Mouse (Mus musculus) embryonic facial prominence, embryonic 14.5 days (tissue): ENCODE measurements around the gene Pqlc2. TPM values are rescaled to one million over a fixed set of nuclear protein-coding genes. Genes with fewer than 3 reads are reported as not detected.

ENCODE experiments used
- ATAC-seq: fragments of 200-750 bp; cut with Nextera tagmentation; 2 replicates; pipeline ENCODE4 v1.8.0; 2017; ENCODE audit warnings: low read depth, moderate number of reproducible peaks, moderate TSS enrichment
- DNase-seq: peaks from one replicate; pipeline ENCODE4 v3.0.0-alpha.2; 2015; ENCODE audit warnings: low spot score
- H3K27ac ChIP-seq: fragments of 300-500 bp; sonication (generic); replicated peaks from 2 replicates; pipeline ENCODE4 v1.5.1; 2014; ENCODE audit warnings: low read depth, mild to moderate bottlenecking, low read length, moderate library complexity
- H3K27me3 ChIP-seq: fragments of 300-500 bp; sonication (generic); replicated peaks from 2 replicates; pipeline ENCODE4 v1.6.1; 2014; ENCODE audit warnings: low read length; ENCODE audit not compliant: control insufficient read depth, insufficient read depth
- H3K36me3 ChIP-seq: fragments of 300-500 bp; sonication (generic); 2 replicates; pipeline ENCODE4 v1.6.1; 2014; ENCODE audit warnings: low read length, mixed read lengths; ENCODE audit not compliant: control insufficient read depth, insufficient read depth
- H3K4me1 ChIP-seq: fragments of 300-500 bp; sonication (generic); 2 replicates; pipeline ENCODE4 v1.6.1; 2014; ENCODE audit warnings: antibody characterized with exemption, low read length; ENCODE audit not compliant: control insufficient read depth, insufficient read depth
- H3K4me2 ChIP-seq: fragments of 300-500 bp; sonication (generic); 2 replicates; pipeline ENCODE4 v1.6.1; 2014; ENCODE audit warnings: low read depth, mild to moderate bottlenecking, low read length, moderate library complexity, mixed read lengths
- H3K4me3 ChIP-seq: fragments of 300-500 bp; sonication (generic); 2 replicates; pipeline ENCODE4 v1.5.1; 2014; ENCODE audit warnings: low read depth, mild to moderate bottlenecking, low read length
- H3K9ac ChIP-seq: fragments of 300-500 bp; sonication (generic); 2 replicates; pipeline ENCODE4 v1.6.1; 2014; ENCODE audit warnings: low read depth, mild to moderate bottlenecking, low read length, moderate library complexity, mixed read lengths
- H3K9me3 ChIP-seq: fragments of 300-500 bp; sonication (generic); 2 replicates; pipeline ENCODE4 v1.6.1; 2016; ENCODE audit warnings: low read length; ENCODE audit not compliant: control insufficient read depth
- WGBS: fragments of 180-500 bp; shearing (Covaris S2); extraction: QIAGEN DNeasy Blood & Tissue Kit; methylation state at CpG from one replicate; pipeline ENCODE4 v1.1.7; 2014; 5-methylcytosine and 5-hydroxymethylcytosine counted together
- polyA plus RNA-seq: library from polyadenylated mRNA; unstranded; fragments of >200 nt; fragmentation: Nextera tagmentation; extraction: Ambion mirVana; gene quantifications from 2 replicates; pipeline ENCODE4 v1.2.1, GENCODE M21; 2014

Gene Pqlc2
- polyA plus RNA-seq, 1 experiment from 2014 or later: 10.9 TPM

DNA sequence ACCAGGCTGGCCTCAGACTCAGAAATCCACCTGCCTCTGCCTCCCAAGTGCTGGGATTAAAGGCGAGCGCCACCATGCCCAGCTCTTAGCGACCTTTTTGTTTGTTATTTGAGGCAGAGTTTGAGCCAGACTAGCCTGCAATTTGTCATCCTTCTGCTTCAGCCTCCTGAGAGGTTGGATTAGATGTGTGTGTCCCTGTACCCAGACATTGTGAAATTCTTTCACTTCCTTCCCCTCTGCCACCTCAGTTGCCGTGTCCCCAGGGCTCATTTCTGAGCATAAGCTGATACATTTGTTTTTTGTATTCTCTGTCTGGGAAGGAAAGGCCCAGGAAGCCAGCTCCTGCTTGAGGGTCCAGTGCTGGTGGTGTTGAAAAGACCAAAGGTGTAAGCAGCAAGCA is 30.3 kb upstream of the Pqlc2 start:
- H3K9me3 ChIP-seq: no peaks in the 10 kb centered on the region
- H3K4me2 ChIP-seq: no peak overlapping the region
- no peak overlapping the region for H3K9ac ChIP-seq
- no peaks in the 10 kb centered on the region for H3K4me1 ChIP-seq
- ATAC-seq (no peak), DNase-seq (no peak)
- 0 out of 2 replicates have a peak, but pooled peaks cover 7% of the 10 kb centered on the region for H3K27me3 ChIP-seq
- 78% methylated on average over 4 of the region's 4 CpGs for WGBS
- no peak overlapping the region for H3K4me3 ChIP-seq
- peaks cover 7% of the 10 kb centered on the region; the same call in 1 of the 2 replicates for H3K36me3 ChIP-seq
- H3K27ac ChIP-seq: no peak overlapping the region

DNA sequence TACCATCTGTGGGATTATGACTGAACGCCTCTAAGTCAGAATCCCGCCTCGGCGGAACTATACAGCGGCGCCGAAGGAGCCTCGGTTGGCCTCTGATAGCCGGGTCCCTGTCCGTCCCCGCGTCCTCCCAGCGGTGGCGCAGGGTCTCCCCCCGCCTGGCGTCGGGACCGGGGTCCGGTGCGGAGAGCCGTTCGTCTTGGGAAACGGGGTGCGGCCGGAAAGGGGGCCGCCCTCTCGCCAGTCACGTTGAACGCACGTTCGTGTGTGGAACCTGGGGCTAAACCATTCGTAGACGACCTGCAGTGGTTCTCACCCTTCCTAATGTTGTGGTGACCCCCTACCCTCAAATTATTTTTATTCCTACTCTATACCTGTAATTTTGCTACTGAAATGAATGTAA is 27.6 kb upstream of the Pqlc2 start:
- Histone ChIP-seq H3K27me3 (0 out of 2 replicates have a peak, but pooled peaks cover 7% of the 10 kb centered on the region), H3K9me3 (no peaks in the 10 kb centered on the region), H3K9ac (no peak overlapping the region), H3K36me3 (no peaks in the 10 kb centered on the region), H3K4me2 (no peak overlapping the region), H3K27ac (no peak overlapping the region), H3K4me1 (no peaks in the 10 kb centered on the region), H3K4me3 (no peak overlapping the region)
- ATAC-seq: no peak
- DNase-seq: no peak
- WGBS: 52% methylated on average over 33 of the region's 33 CpGs

DNA sequence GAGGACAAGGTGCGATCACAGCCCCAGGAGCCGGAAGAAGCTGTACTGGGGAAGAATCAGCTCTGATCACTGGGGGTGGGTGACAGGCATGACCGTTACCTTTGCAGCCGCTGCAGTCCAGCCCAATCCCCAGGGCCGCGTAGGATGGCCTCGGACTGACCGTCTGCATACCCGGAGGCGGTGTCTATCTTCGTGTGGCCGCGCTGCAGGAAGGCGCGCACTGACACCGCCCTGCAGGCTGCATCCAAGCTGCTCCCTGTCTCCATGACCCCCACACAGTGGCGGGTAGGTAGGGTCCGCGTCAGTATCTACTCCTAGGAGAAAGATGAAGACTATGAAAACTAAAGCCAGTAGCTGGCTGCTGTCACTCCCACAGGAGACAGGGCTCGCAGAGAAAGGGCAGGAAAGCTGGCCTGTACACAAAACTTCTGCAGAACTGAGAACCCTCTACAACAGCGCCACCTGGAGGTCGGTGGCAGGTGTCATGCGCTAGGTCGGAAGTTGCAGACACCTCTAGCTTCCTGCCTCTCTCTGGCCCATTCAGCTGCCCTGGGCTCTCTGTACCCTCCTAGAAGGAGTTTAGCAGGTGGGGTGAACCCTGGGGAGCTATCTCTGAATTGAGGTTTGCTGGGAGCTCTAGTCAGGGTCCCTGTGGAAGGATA is 26.4 kb upstream of the Pqlc2 start:
- no peaks in the 10 kb centered on the region for H3K9me3 ChIP-seq
- peak overlapping the region; percentile 49 for H3K4me2 ChIP-seq
- ATAC-seq: 0 out of 2 replicates have a peak, but pooled peaks have one; percentile 47
- WGBS: 27% methylated on average over 23 of the region's 24 CpGs
- 0 out of 2 replicates have a peak, but pooled peaks cover 7% of the 10 kb centered on the region for H3K27me3 ChIP-seq
- 0 out of 2 replicates have a peak overlapping the region, but pooled peaks have one; percentile 37 for H3K9ac ChIP-seq
- peak; percentile 77 for DNase-seq
- no peaks in the 10 kb centered on the region for H3K36me3 ChIP-seq
- H3K4me1 ChIP-seq: no peaks in the 10 kb centered on the region
- no peak overlapping the region for H3K27ac ChIP-seq
- H3K4me3 ChIP-seq: peak overlapping the region; percentile 18

DNA sequence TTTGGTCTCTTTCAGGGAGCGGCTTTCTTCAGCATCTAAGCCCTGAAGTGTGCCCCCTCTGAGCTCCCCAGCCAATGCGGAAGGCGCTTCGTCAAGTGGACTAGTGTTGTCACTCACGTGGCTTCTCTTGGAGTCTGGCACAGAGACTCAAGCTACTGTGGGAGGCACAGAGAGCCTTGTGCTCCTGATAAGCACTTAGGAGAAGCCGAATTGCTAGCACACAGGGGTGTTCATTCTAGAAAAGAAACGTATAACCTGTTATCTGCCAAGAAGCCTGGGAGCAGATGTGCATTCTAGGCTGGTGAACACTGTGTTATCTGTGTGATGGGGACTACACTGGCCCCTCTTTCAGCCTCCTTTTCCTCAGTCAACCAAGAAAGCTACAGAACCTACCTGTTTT is 25.0 kb upstream of the Pqlc2 start:
- no peaks in the 10 kb centered on the region for H3K36me3 ChIP-seq
- H3K9ac ChIP-seq: no peak overlapping the region
- 67% methylated on average over 7 of the region's 7 CpGs for WGBS
- H3K27me3 ChIP-seq: 0 out of 2 replicates have a peak, but pooled peaks cover 7% of the 10 kb centered on the region
- ATAC-seq: no peak
- DNase-seq: no peak
- no peaks in the 10 kb centered on the region for H3K9me3 ChIP-seq
- no peak overlapping the region for H3K27ac ChIP-seq
- no peak overlapping the region for H3K4me2 ChIP-seq
- H3K4me1 ChIP-seq: no peaks in the 10 kb centered on the region
- no peak overlapping the region for H3K4me3 ChIP-seq

DNA sequence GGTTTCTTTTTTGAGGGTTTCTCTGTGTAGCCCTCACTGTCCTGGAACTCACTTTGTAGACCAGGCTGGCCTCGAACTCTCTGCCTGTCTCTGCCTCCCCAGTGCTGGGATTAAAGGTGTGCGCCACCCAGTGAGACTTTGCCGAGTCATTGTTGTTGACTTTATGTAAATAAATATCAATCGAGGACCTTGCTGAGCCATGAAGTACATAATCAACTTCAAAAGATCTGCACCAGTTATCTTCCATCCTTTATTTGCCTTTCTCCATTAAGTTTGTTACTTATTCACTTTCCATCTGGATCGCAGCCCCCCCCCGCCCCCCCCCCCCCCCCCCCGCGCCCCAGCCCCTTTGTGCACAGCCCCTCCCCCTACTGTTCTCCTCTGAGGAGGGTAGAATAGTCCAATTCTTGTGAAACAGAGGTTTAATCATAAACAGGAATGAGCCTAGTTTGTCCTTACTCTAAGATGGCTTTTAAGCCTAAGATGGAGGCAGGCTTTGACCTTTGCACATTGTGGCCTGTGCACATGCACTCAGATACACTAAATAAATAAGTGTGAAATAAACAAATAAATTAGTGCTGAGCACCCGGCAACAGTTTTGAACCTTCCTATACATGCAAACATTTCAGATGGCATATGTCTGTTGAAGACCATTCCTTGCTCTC is 24.3 kb upstream of the Pqlc2 start:
- WGBS: 71% methylated on average over 6 of the region's 9 CpGs
- H3K9ac ChIP-seq: no peak overlapping the region
- H3K4me2 ChIP-seq: no peak overlapping the region
- 0 out of 2 replicates have a peak, but pooled peaks cover 7% of the 10 kb centered on the region for H3K27me3 ChIP-seq
- no peak overlapping the region for H3K27ac ChIP-seq
- no peaks in the 10 kb centered on the region for H3K9me3 ChIP-seq
- no peaks in the 10 kb centered on the region for H3K4me1 ChIP-seq
- H3K4me3 ChIP-seq: no peak overlapping the region
- ATAC-seq: no peak
- DNase-seq: no peak
- no peaks in the 10 kb centered on the region for H3K36me3 ChIP-seq

DNA sequence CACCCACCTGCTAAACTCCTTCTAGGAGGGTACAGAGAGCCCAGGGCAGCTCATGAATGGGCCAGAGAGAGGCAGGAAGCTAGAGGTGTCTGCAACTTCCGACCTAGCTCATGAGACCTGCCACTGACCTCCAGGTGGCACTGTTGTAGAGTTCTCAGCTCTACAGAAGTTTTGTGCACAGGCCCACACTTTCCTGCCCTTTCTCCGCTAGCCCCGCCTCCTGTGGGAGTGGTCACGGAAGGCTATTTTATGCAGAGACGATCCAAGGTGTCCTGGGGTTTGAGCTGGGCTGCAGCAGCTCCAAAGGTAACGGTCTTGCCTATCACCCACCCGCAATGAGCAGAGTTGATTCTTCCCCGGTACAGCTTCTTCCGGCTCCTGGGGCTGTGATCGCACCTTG is 20.1 kb upstream of the Pqlc2 start:
- peak; percentile 84 for DNase-seq
- no peaks in the 10 kb centered on the region for H3K9me3 ChIP-seq
- H3K36me3 ChIP-seq: no peaks in the 10 kb centered on the region
- ATAC-seq: peak; percentile 90
- H3K4me3 ChIP-seq: peak overlapping the region; percentile 20
- H3K4me2 ChIP-seq: peak overlapping the region; percentile 42
- no peaks in the 10 kb centered on the region for H3K27me3 ChIP-seq
- H3K4me1 ChIP-seq: no peaks in the 10 kb centered on the region
- no peak overlapping the region for H3K27ac ChIP-seq
- H3K9ac ChIP-seq: no peak overlapping the region
- WGBS: 10% methylated on average over 10 of the region's 10 CpGs

DNA sequence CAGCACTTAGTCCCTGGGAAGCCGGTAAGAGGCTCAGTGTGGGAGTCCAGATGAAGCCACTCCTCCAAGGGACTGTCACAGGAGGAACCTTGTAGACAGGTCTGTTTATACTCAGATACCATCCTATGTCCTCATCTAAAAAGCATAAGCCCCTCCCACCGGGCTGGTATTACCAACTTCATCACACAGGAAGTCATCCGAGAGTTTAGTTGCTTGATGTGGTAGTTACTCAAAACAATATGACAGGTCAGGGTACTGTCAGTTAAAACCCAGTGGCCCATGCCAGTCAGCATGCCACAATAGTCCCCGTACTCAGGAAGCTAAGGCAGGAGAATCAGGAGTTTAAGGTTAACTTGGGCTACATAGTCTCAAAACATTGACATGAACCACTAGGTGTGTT is 9.2 kb upstream of the Pqlc2 start:
- H3K9me3 ChIP-seq: no peaks in the 10 kb centered on the region
- H3K27me3 ChIP-seq: no peaks in the 10 kb centered on the region
- ATAC-seq (no peak), DNase-seq (no peak)
- no peak overlapping the region for H3K4me2 ChIP-seq
- H3K4me3 ChIP-seq: no peak overlapping the region
- 86% methylated on average over 4 of the region's 4 CpGs for WGBS
- H3K27ac ChIP-seq: no peak overlapping the region
- no peaks in the 10 kb centered on the region for H3K4me1 ChIP-seq
- H3K36me3 ChIP-seq: peaks cover 42% of the 10 kb centered on the region
- H3K9ac ChIP-seq: no peak overlapping the region

DNA sequence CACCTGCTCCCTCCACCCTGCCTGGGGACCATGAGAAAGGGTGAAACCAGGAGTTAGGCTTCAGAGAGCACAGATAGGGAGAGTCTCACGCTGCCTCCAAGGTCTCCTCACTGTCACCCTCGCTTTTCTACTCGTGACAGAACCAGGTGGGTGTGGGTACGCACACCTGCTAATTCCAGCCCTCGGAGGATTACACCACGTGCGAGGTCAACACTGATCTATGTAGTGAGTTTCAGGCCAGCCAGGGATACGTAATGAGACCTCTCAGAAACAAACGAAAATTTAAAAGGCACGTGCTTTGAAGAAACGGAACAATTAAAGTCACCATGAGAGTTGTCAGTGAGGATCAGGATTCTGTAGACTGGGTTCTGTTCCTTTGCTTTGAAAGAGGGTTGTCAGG is 7.9 kb upstream of the Pqlc2 start:
- ATAC-seq (no peak), DNase-seq (no peak)
- H3K27me3 ChIP-seq: no peaks in the 10 kb centered on the region
- no peak overlapping the region for H3K9ac ChIP-seq
- H3K4me3 ChIP-seq: no peak overlapping the region
- H3K4me2 ChIP-seq: no peak overlapping the region
- H3K4me1 ChIP-seq: no peaks in the 10 kb centered on the region
- WGBS: 93% methylated on average over 11 of the region's 11 CpGs
- no peaks in the 10 kb centered on the region for H3K9me3 ChIP-seq
- H3K36me3 ChIP-seq: peaks cover 52% of the 10 kb centered on the region
- no peak overlapping the region for H3K27ac ChIP-seq
